Mouse (Mus musculus) embryonic facial prominence, embryonic 13.5 days (tissue): Measurements from ENCODE around the gene Nfib. TPM values are rescaled to one million over a fixed set of nuclear protein-coding genes. Genes with fewer than 3 reads are reported as not detected.

Experiments used
- ATAC-seq: fragments of 200-750 bp; cut with Nextera tagmentation; 2 replicates; pipeline ENCODE4 v1.8.0; 2017; ENCODE audit warnings: low read depth; ENCODE audit not compliant: insufficient number of reproducible peaks, insufficient read depth, low FRiP score, low TSS enrichment
- H3K27ac ChIP-seq: fragments of 300-500 bp; sonication (generic); 2 replicates; pipeline ENCODE4 v1.5.1; 2015; ENCODE audit warnings: moderate library complexity, mild to moderate bottlenecking, inconsistent platforms
- H3K27me3 ChIP-seq: fragments of 300-500 bp; sonication (generic); 2 replicates; pipeline ENCODE4 v1.6.1; 2015; ENCODE audit warnings: mild to moderate bottlenecking, inconsistent platforms
- H3K36me3 ChIP-seq: fragments of 300-500 bp; sonication (generic); 2 replicates; pipeline ENCODE4 v1.6.1; 2015; ENCODE audit warnings: mild to moderate bottlenecking, inconsistent platforms
- H3K4me1 ChIP-seq: fragments of 300-500 bp; sonication (generic); 2 replicates; pipeline ENCODE4 v1.6.1; 2015; ENCODE audit warnings: inconsistent platforms
- H3K4me2 ChIP-seq: fragments of 300-500 bp; sonication (generic); 2 replicates; pipeline ENCODE4 v1.6.1; 2015; ENCODE audit warnings: moderate library complexity, mild to moderate bottlenecking, inconsistent platforms
- H3K4me3 ChIP-seq: fragments of 300-500 bp; sonication (generic); 2 replicates; pipeline ENCODE4 v1.5.1; 2015; ENCODE audit warnings: mild to moderate bottlenecking, inconsistent platforms
- H3K9ac ChIP-seq: fragments of 300-500 bp; sonication (generic); 2 replicates; pipeline ENCODE4 v1.6.1; 2015; ENCODE audit warnings: mild to moderate bottlenecking, inconsistent platforms
- H3K9me3 ChIP-seq: fragments of 300-500 bp; sonication (generic); 2 replicates; pipeline ENCODE4 v1.6.1; 2016; ENCODE audit warnings: inconsistent platforms
- WGBS: fragments of 180-500 bp; shearing (Covaris S2); methylation state at CpG from one replicate; pipeline ENCODE4 v1.1.7; 2015; ENCODE audit warnings: mixed read lengths; 5-methylcytosine and 5-hydroxymethylcytosine counted together
- polyA plus RNA-seq: library from polyadenylated mRNA; unstranded; fragments of >200 nt; fragmentation: Nextera tagmentation; extraction: Ambion mirVana; gene quantifications from 2 replicates; pipeline ENCODE4 v1.2.1, GENCODE M21; 2015

The Nfib gene
- polyA plus RNA-seq, 1 experiment from 2014 or later = 104 TPM

GRCm38 (mm10) chr4:82338481-82338880 lies 367.1 kb downstream of the Nfib start:
- 32% methylated on average over 3 of the region's 3 CpGs for WGBS
- ATAC-seq = no peak
- H3K27me3 ChIP-seq = no peaks in the 10 kb centered on the region
- H3K9me3 ChIP-seq = no peaks in the 10 kb centered on the region
- H3K4me1 ChIP-seq = peaks cover 34% of the 10 kb centered on the region
- no peak overlapping the region for H3K9ac ChIP-seq
- no peaks in the 10 kb centered on the region for H3K36me3 ChIP-seq
- H3K27ac ChIP-seq = peak overlapping the region; percentile 40
- no peak overlapping the region for H3K4me3 ChIP-seq
- H3K4me2 ChIP-seq = no peak overlapping the region

- Histone ChIP-seq H3K27ac (no peak overlapping the region), H3K27me3 (no peaks in the 10 kb centered on the region), H3K9ac (no peak overlapping the region), H3K4me3 (no peak overlapping the region), H3K4me1 (peaks cover 31% of the 10 kb centered on the region), H3K4me2 (no peak overlapping the region), H3K36me3 (no peaks in the 10 kb centered on the region), H3K9me3 (no peaks in the 10 kb centered on the region)
- 51% methylated on average over 11 of the region's 11 CpGs for WGBS
- no peak for ATAC-seq
Measured at GRCm38 (mm10) chr4:82336951-82337381, 368.6 kb downstream of the Nfib start.

DNA sequence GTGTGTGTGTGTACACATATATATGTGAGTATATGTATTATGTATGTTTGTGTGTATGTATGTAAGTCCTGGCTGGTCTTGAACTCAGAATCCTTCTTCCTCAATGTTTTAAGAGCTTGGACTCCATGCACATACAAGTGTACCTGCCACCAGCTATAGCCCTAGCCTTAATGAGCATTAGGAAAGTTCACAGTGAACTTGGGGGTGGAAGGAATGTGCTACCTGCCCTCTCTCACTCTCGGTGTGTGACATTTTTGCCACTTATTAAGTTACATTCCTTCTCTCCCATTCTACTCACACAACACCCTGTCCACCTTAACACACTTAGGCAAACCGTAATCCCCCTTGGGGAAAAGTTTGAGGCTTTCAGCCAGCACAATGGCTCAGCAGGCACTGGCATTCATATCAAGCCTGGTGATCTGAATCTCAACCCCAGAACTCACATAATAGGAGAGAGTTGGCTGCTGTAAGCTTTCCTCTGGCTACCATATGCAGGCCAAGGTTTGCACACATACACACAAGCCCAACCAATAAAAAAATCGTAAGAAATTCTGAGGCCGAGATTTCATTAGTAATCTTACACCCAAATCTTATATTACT lies 370.2 kb downstream of the Nfib start:
- H3K27ac ChIP-seq = no peak overlapping the region
- H3K9ac ChIP-seq = no peak overlapping the region
- peaks cover 2% of the 10 kb centered on the region for H3K36me3 ChIP-seq
- WGBS = 78% methylated on average over 4 of the region's 4 CpGs
- H3K4me1 ChIP-seq = peaks cover 27% of the 10 kb centered on the region
- H3K4me3 ChIP-seq = no peak overlapping the region
- H3K27me3 ChIP-seq = no peaks in the 10 kb centered on the region
- H3K4me2 ChIP-seq = no peak overlapping the region
- ATAC-seq = no peak
- no peaks in the 10 kb centered on the region for H3K9me3 ChIP-seq

DNA sequence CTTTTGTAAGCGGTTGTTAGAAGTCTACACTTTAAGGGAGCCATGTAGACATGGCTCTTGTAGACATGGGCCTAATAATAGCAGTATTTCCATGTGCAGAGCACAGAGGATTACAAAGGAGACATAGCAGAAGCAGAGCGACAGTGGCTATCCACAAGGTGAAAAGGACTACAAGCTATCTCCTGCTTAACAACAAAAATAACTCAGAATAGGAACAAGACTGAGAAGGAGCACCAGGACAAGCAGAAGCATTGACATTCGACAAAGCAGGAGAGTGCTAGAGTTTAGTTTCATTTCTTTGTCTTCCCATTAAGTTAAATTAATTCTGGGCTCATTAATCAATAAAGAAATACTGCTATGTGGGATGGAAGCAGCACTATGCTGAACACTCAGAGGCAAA lies 372.1 kb downstream of the Nfib start:
- Histone ChIP-seq H3K9ac (no peak overlapping the region), H3K27me3 (no peaks in the 10 kb centered on the region), H3K4me2 (no peak overlapping the region), H3K9me3 (no peaks in the 10 kb centered on the region), H3K27ac (no peak overlapping the region), H3K4me3 (no peak overlapping the region), H3K36me3 (peaks cover 18% of the 10 kb centered on the region), H3K4me1 (peaks cover 13% of the 10 kb centered on the region)
- ATAC-seq = no peak
- 90% methylated on average over 3 of the region's 3 CpGs for WGBS

- Histone ChIP-seq H3K9me3 (no peaks in the 10 kb centered on the region), H3K27me3 (no peaks in the 10 kb centered on the region), H3K4me1 (peaks cover 12% of the 10 kb centered on the region; the same call in 1 of the 2 replicates), H3K4me2 (no peak overlapping the region), H3K27ac (no peak overlapping the region), H3K4me3 (no peak overlapping the region), H3K9ac (no peak overlapping the region), H3K36me3 (peaks cover 34% of the 10 kb centered on the region)
- whole genome bisulfite sequencing = 91% methylated on average over 4 of the region's 4 CpGs
- no peak for ATAC-seq
Measured at GRCm38 (mm10) chr4:82330095-82330494, 375.5 kb downstream of the Nfib start.

DNA sequence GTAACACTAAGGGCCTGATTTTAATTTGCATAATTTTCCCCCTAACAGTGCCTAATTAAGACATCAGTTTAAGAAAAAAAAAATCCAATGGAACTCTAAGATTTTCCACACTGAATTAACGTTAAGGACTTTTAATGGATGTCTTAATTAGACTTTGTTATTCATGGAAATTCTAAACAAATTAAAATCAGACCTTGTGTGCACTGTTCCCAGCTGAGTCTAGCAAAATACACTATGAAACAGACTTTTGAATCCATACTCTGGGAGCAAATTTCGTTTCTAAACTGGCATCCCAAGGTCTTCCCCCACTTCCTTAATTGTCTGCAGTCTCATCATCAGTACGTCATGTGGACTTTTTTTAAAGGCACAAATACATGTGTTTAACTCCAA lies 379.4 kb downstream of the Nfib start:
- H3K27ac ChIP-seq = no peak overlapping the region
- H3K27me3 ChIP-seq = no peaks in the 10 kb centered on the region
- peaks cover 62% of the 10 kb centered on the region for H3K36me3 ChIP-seq
- H3K9ac ChIP-seq = no peak overlapping the region
- no peak for ATAC-seq
- H3K4me3 ChIP-seq = no peak overlapping the region
- no peak overlapping the region for H3K4me2 ChIP-seq
- H3K4me1 ChIP-seq = peaks cover 12% of the 10 kb centered on the region; the same call in 1 of the 2 replicates
- no peaks in the 10 kb centered on the region for H3K9me3 ChIP-seq
- WGBS = 37% methylated on average over 3 of the region's 3 CpGs

DNA sequence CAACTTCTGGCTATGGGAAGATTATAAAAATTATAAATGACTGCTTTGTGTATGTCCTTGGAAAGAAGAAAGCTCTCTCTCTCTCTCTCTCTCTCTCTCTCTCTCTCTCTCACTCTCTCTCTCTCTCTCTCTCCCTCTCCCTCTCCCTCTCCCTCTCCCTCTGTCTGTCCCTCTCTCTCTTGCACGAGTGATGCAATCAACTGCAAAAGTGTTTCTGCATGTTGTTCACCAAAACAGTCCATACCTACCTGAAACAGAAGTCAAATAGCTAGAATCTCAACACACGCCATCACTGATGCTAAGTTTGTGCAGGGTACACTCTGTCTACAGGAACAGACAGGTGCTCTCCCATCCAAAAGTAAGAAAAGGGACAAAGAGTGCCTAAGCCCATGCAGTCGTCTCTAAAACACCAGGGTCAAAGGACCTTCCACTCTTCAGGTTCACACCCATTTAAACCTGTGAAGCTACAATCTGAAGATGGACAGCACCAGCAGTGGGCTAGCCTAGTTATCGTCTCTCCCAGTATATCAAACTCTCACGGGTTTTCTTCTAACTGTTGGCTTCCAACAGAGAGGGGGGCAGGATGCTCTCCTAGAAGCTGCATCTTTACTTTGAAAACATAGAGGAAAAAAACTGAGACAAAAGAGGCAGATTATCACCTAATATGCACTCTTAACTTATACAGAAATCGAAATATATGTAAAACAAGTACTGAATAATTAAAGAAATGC lies 380.0 kb downstream of the Nfib start:
- no peaks in the 10 kb centered on the region for H3K9me3 ChIP-seq
- peaks cover 64% of the 10 kb centered on the region for H3K36me3 ChIP-seq
- H3K4me2 ChIP-seq = no peak overlapping the region
- H3K4me3 ChIP-seq = no peak overlapping the region
- WGBS = 63% methylated on average over 6 of the region's 6 CpGs
- H3K4me1 ChIP-seq = peaks cover 12% of the 10 kb centered on the region; the same call in 1 of the 2 replicates
- no peak overlapping the region for H3K9ac ChIP-seq
- no peaks in the 10 kb centered on the region for H3K27me3 ChIP-seq
- no peak overlapping the region for H3K27ac ChIP-seq
- ATAC-seq = no peak

DNA sequence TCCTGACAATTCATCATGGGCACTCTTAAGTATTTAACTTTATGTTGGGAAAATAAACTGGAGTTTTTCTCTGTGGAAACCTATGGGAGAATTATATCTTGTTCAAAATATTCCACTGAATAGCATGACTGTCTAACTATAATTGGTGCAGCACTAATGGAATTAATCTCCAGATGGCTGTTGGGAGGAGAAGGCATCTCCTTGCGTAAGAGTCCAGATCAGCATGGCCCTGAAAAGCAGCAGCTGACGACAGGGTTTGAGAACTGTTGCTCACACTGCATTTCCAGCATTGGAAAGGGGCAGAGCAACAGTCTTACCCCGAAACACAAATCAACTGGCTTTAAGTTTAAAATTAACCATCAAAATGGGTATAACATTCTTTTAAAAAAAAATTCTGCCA lies 380.6 kb downstream of the Nfib start:
- H3K9me3 ChIP-seq = no peaks in the 10 kb centered on the region
- H3K9ac ChIP-seq = no peak overlapping the region
- no peak overlapping the region for H3K4me3 ChIP-seq
- no peaks in the 10 kb centered on the region for H3K27me3 ChIP-seq
- no peak for ATAC-seq
- peaks cover 64% of the 10 kb centered on the region for H3K36me3 ChIP-seq
- H3K4me1 ChIP-seq = peaks cover 14% of the 10 kb centered on the region; the same call in 1 of the 2 replicates
- H3K27ac ChIP-seq = no peak overlapping the region
- no peak overlapping the region for H3K4me2 ChIP-seq
- WGBS = 68% methylated on average over 3 of the region's 3 CpGs

GRCm38 (mm10) chr4:82321008-82321407 lies 384.5 kb downstream of the Nfib start:
- ATAC-seq = no peak
- H3K27ac ChIP-seq = no peak overlapping the region
- no peak overlapping the region for H3K9ac ChIP-seq
- no peaks in the 10 kb centered on the region for H3K27me3 ChIP-seq
- no peaks in the 10 kb centered on the region for H3K9me3 ChIP-seq
- H3K4me1 ChIP-seq = peaks cover 11% of the 10 kb centered on the region
- peaks cover 57% of the 10 kb centered on the region for H3K36me3 ChIP-seq
- H3K4me3 ChIP-seq = no peak overlapping the region
- no peak overlapping the region for H3K4me2 ChIP-seq
- 79% methylated on average over 4 of the region's 4 CpGs for WGBS

DNA sequence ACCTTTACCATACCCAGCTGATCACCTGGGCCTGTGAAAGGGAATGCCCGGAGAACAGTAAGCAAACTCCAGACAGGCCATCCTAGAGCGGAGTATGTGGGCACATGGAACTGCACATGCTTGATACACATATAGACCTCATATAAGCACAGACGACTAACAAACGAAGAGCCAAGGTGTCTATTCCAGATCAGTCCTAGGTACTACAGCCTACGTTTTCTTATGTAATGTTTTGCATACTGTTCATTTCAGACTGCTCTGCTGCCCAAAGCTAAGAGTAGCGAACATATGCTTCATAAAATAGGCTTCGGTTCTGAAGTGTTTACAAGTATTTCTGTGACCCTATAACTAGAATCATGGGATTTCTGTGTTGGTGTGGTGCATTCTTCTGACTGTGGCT lies 386.2 kb downstream of the Nfib start:
- Histone ChIP-seq H3K27me3 (no peaks in the 10 kb centered on the region), H3K27ac (no peak overlapping the region), H3K9me3 (no peaks in the 10 kb centered on the region), H3K4me3 (no peak overlapping the region), H3K4me1 (peaks cover 8% of the 10 kb centered on the region), H3K9ac (no peak overlapping the region), H3K36me3 (peaks cover 63% of the 10 kb centered on the region), H3K4me2 (no peak overlapping the region)
- 68% methylated on average over 7 of the region's 7 CpGs for WGBS
- ATAC-seq = no peak

DNA sequence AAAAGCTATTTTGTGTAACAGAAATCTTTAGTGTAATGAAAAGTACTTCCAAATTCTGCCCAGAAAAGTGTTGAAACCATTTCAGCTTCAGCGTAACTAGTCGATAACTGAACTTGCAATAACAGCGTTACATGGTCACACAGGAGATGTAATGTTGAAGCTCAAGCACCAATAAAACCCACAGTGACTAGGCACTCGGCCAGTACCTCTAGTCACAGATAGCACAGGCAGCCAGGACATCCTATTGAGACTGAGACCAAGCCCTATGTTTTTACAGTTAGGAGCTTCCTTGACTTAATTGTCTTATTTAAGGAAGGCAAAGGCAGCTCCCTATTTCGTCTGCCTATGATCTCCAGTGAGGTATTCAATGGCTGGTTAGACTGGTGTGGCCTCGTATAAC lies 389.4 kb downstream of the Nfib start:
- WGBS = 75% methylated on average over 6 of the region's 6 CpGs

DNA sequence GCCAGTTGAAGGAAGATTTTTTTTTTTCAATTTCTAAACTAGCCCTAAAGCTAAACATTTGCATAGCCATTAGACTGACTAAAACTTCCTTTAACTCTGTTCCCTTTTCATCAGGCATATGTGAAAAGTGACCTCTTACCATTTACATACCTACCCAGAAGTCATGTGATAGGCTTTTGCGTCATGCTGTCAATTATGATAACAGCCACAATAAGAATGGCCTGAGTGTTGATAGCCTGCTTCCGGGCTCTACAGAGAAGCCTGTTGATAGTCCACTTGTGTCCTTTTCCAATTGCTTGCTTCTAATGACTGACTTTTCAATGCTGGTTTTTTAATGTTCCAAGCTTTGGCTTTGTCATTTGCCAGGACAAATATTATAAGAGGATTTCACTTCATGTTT lies 389.8 kb downstream of the Nfib start:
- no peak for ATAC-seq
- Histone ChIP-seq H3K4me1 (peaks cover 22% of the 10 kb centered on the region), H3K4me2 (no peak overlapping the region), H3K27me3 (no peaks in the 10 kb centered on the region), H3K27ac (no peak overlapping the region), H3K36me3 (peaks cover 44% of the 10 kb centered on the region), H3K9me3 (no peaks in the 10 kb centered on the region), H3K4me3 (no peak overlapping the region), H3K9ac (no peak overlapping the region)
- WGBS = 78% methylated on average over 2 of the region's 2 CpGs

More for the DNA sequence above, 389.4 kb downstream of the Nfib start:
- Histone ChIP-seq H3K4me1 (peaks cover 18% of the 10 kb centered on the region), H3K36me3 (peaks cover 45% of the 10 kb centered on the region), H3K4me2 (no peak overlapping the region), H3K9me3 (no peaks in the 10 kb centered on the region), H3K4me3 (no peak overlapping the region), H3K27ac (0 out of 2 replicates have a peak overlapping the region, but pooled peaks have one; percentile 17), H3K9ac (no peak overlapping the region), H3K27me3 (no peaks in the 10 kb centered on the region)
- ATAC-seq = no peak
